Mouse (Mus musculus) kidney, embryonic 16.5 days (tissue): ENCODE data around the gene Prmt7. TPM values are rescaled to one million over a fixed set of nuclear protein-coding genes. Genes with fewer than 3 reads are reported as not detected.

Experiments used
- ATAC-seq: fragments of 200-750 bp; cut with Nextera tagmentation; 2 replicates; pipeline ENCODE4 v1.8.0; 2017; ENCODE audit warnings: moderate TSS enrichment; ENCODE audit not compliant: low FRiP score, low TSS enrichment
- H3K27ac ChIP-seq: fragments of 300-500 bp; sonication (generic); 2 replicates; pipeline ENCODE4 v1.5.1; 2014; ENCODE audit warnings: low read length
- H3K27me3 ChIP-seq: fragments of 300-500 bp; sonication (generic); 2 replicates; pipeline ENCODE4 v1.6.1; 2014; ENCODE audit warnings: low read length, control low read depth, mixed read lengths; ENCODE audit not compliant: insufficient read depth
- H3K36me3 ChIP-seq: fragments of 300-500 bp; sonication (generic); 2 replicates; pipeline ENCODE4 v1.6.1; 2014; ENCODE audit warnings: low read length, control low read depth, mixed read lengths; ENCODE audit not compliant: insufficient read depth
- H3K4me1 ChIP-seq: fragments of 300-500 bp; sonication (generic); 2 replicates; pipeline ENCODE4 v1.6.1; 2014; ENCODE audit warnings: low read length, control low read depth, mixed read lengths; ENCODE audit not compliant: insufficient read depth
- H3K4me2 ChIP-seq: fragments of 300-500 bp; sonication (generic); replicated peaks from 2 replicates; pipeline ENCODE4 v1.6.1; 2014; ENCODE audit warnings: low read depth, low read length
- H3K4me3 ChIP-seq: fragments of 300-500 bp; sonication (generic); 2 replicates; pipeline ENCODE4 v1.5.1; 2014; ENCODE audit warnings: mild to moderate bottlenecking, low read length
- H3K9ac ChIP-seq: fragments of 300-500 bp; sonication (generic); replicated peaks from 2 replicates; pipeline ENCODE4 v1.6.1; 2014; ENCODE audit warnings: low read length
- H3K9me3 ChIP-seq: fragments of 300-500 bp; sonication (generic); 2 replicates; pipeline ENCODE4 v1.6.1; 2016; ENCODE audit warnings: low read length, control low read depth
- WGBS: fragments of 180-500 bp; shearing (Covaris S2); extraction: QIAGEN DNeasy Blood & Tissue Kit; methylation state at CpG from one replicate; pipeline ENCODE4 v1.1.7; 2014; 5-methylcytosine and 5-hydroxymethylcytosine counted together
- polyA plus RNA-seq: library from polyadenylated mRNA; unstranded; fragments of >200 nt; fragmentation: Nextera tagmentation; extraction: Ambion mirVana; gene quantifications from 2 replicates; pipeline ENCODE4 v1.2.1, GENCODE M21; 2015

The Prmt7 gene
- polyA plus RNA-seq, 1 experiment from 2014 or later: 54.8 TPM

DNA sequence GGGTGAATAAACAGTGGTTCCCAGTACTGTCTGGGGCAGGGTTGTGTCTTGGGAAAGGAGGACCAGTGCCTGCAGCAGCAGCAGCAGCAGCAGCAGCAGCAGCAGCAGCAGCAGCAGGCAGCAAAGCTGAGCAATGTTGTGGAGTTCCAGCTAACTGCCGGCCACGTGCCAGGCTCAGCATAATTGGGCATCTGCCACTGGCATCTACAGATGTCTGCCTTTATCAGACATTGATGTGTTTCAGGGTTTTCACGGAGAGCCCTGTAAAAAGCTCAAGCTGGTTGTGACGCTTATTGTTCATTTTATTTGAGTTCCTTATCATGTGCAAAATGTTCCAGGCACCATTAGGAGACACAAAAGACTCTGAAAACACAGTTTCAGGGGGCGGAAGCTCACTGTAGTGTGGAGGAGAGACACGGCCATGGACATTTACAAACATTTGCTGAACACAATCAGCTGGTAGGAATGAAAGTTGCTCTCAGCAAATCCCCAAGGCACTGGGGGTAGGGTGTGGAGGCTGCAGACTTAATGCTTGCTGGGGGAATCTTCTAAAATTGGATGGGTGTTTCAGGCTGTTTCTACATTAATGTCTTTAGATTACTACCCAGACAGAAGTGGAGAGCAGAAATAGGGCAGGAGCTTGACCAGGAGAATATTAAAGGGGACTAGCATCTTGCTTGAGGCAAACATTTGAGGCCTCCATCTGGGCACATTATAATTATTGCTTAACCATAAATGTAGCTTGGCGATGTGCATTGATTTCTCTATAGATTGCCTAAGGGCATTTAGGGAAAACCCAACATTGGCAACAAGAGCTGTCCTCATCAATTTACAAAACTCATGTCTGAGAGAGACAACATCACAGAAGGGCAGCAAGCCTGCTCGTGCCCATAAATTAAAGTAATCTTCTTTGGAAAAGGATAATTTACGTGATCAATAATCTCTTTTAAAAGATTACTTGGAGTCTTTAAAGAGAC is 90.3 kb downstream of the Prmt7 start:
- Histone ChIP-seq H3K9ac (no peak overlapping the region), H3K27ac (no peak overlapping the region), H3K4me1 (no peaks in the 10 kb centered on the region), H3K9me3 (no peaks in the 10 kb centered on the region), H3K4me2 (no peak overlapping the region), H3K36me3 (no peaks in the 10 kb centered on the region), H3K4me3 (no peak overlapping the region), H3K27me3 (no peaks in the 10 kb centered on the region)
- 74% methylated on average over 9 of the region's 9 CpGs for WGBS
- ATAC-seq: no peak

Other genes starting within 250 kb of the Prmt7 start
- gene Slc12a4, start 244.8 kb upstream of the Prmt7 start, polyA plus RNA-seq: 36.1 and 36.2 TPM in 2 replicates
- not detected in 2 replicates for gene Dpep3, start 231.5 kb upstream of the Prmt7 start, polyA plus RNA-seq
- 19.7 and 24.6 TPM in 2 replicates for gene Dus2, start 219.6 kb upstream of the Prmt7 start, polyA plus RNA-seq
- not detected in 2 replicates for gene Dpep2nb, start 205.0 kb upstream of the Prmt7 start, polyA plus RNA-seq
- gene Ddx28, start 199.1 kb upstream of the Prmt7 start, polyA plus RNA-seq: 19.8 and 21.2 TPM in 2 replicates
- gene Nfatc3, start 152.1 kb upstream of the Prmt7 start, polyA plus RNA-seq: 5.7 and 6.7 TPM in 2 replicates
- 24.3 and 28.5 TPM in 2 replicates for gene Esrp2, start 74.0 kb upstream of the Prmt7 start, polyA plus RNA-seq
- gene Pla2g15, start 60.5 kb upstream of the Prmt7 start, polyA plus RNA-seq: 14.9 and 15.6 TPM in 2 replicates
- gene Slc7a6, start 42.1 kb upstream of the Prmt7 start, polyA plus RNA-seq: 49.9 and 52.4 TPM in 2 replicates
- 32.2 and 32.4 TPM in 2 replicates for gene Slc7a6os, start within 50 bp of the Prmt7 start, polyA plus RNA-seq
- gene Smpd3, start 127.1 kb downstream of the Prmt7 start, polyA plus RNA-seq: 0.82 and 1.0 TPM in 2 replicates
- gene Zfp90, start 204.4 kb downstream of the Prmt7 start, polyA plus RNA-seq: 19.3 and 19.8 TPM in 2 replicates